Mouse (Mus musculus): ENCODE data around the gene Aifm1.

DNA sequence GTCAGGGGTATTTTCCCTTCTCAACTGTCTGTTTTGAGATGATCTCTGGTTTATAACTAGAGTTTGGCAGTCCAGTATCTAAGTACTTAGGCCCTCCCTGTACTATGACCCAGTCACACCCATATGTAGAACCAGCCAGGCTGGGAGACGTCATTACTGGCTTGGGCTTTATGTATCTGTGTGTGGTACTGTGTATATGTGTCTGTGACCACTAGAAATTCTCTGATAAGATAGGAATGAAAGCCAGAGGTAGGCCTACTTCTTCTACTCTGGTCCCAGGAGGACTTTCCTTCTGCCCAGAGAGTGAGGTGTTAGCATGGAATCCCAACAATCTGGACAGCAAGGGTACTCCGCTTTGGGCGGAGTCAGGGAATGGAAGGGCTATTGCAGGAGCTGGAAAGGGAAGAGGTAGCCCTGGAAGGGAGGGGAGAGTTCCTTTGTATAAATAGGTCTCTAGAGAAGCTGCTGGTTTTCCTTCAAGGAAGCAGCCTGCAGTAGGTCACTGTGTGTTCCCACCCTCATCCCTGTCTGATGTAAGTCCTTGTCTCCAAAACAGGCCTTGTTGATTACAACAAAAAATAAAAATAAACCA lies 45.9 kb downstream of the Aifm1 start:
- TF ChIP-seq POLR2A (IDR thresholded peaks at IDR 0.05; ENCODE audit: extremely low read depth, insufficient read depth, low read length): no peak
- no peak for TF ChIP-seq CTCF (IDR thresholded peaks at IDR 0.05; ENCODE audit: extremely low read depth, insufficient read depth, low read length)
